Mouse (Mus musculus) cerebellum, postnatal 14 days (tissue): ENCODE data around the gene Os9.
"Not testable (repeated sequence)": the region's sequence is repeated elsewhere in the genome, so short reads cannot be mapped to it uniquely, and the experiment has no call there.

Source experiments
- DNase-seq, 2 experiments: peaks; one replicate each; pipeline ENCODE4 v3.0.0; 2021; ENCODE audit warnings: mixed read lengths in 2 of 2

Os9 gene

DNA sequence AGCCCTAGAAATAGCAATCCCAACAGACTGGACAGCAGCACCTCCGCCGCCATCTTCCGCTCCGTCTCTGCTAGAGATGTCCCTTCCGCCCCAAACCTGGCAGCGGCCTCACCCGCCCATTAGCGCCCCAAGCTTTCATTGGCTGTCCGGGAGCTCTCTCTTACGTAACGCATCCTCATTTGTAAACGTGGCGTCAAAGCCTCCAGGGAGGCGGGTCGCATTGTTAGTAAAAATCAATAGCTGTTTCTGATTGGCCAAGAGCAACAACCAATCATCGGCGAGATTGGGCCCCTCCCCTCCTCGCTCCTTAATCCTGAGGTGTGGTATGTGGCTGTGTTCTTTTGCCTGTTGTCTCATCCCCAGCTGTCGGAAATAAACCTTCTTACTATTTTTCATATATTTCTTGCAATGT is at the start of gene Os9:
Gene Os9, minus strand, starts transcription at position 66 of the 412 bp plus-strand sequence.
- peak; percentile 97 to 98 for DNase-seq

DNA sequence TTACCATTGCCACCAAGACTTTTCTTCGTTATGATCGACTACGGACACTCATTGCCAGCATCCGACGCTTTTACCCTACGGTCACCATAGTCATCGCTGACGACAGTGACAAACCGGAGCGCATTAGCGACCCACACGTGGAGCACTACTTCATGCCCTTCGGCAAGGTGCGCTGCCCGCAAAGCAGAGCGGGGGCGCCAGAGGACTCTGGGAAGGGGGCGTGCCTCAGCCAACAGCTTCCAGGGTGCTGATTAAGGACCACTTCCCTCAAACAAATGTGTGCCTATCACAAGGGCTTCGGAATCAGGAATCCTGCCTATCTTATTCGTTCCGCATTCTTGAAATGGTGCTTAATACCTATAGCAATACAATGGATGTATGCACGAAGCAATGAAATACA is 49.1 kb upstream of the Os9 start:
- DNase-seq, result peak; percentile 54 to 62

DNA sequence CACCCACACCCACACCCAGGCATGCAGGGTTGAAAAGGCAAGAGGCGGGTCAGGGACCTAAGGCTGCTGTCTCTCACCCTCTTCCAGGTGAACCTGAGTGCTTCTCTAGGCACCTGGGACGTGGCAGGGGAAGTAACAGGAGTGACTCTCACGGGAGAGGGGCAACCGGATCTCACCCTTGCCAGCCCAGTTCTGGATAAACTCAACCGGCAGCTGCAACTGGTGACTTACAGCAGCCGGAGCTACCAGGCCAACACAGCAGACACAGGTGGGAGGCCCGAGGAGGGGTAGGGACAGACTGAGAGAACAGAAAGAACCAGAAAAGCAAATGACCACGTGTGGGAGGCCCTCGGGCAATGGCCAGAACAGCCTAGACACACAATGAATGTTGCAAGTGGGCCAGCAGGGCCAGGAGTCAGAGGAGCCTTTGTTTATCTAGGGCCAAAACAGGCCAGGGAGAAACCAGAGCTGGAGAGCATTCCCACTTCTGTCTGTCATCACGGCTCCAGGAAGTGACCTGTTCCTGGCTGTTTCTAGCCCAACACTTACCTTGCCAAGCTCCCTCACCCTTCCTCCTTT is 46.8 kb upstream of the Os9 start:
- peak in 1 of 2 experiments; percentile 23 for DNase-seq

DNA sequence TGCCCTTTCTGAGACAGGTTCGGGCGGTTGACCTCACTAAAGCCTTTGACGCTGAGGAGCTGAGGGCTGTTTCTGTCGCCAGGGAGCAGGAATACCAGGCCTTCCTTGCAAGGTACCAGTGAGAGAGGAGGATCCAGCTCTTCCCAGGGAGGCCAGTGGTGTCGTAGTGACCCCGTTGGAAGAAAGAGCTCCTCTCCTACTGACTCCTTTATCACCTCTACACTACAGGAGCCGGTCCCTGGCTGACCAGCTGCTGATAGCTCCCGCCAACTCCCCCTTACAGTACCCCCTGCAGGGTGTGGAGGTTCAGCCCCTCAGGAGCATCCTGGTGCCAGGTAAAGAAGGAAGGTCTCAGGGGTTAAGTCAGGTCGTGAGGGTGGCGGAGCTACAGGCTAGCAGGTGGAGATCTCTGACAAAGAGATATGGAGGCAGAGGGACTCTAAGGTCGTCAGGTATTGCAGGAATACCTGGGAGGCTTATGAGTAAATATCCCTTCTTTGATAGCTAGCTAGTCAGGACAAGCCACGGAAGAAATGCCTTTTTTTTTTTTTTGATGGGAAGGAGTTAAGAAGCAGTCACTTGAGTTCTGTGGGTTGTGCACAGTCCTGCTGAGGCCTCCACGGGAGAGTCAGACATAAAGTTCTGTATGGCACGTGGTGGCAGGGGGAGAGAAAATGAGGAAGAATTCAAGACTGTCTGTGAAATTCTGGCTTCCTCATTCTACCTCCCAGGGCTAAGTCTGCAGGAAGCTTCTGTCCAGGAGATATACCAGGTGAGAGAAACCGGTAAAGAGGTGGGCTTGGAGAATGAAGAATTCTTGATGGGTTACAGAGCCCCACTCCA is 46.1 kb upstream of the Os9 start:
- DNase-seq, result peak in 1 of 2 experiments; percentile 30

DNA sequence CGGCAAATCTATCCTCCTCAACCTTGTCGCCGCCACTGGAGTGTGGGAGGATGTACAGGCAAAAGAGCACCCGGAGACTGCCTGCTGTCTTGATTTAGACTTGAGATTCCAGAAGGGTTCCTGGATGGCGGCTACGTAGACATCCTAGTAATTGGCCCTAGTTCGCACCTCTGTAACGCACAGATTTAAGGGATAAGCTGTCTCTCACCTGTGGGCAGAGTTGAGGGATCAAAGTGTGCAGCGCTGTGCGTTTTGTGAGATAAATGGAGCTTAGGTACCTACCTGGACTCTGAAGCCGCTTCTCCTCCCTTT is 45.4 kb upstream of the Os9 start:
- DNase-seq, result no peak

DNA sequence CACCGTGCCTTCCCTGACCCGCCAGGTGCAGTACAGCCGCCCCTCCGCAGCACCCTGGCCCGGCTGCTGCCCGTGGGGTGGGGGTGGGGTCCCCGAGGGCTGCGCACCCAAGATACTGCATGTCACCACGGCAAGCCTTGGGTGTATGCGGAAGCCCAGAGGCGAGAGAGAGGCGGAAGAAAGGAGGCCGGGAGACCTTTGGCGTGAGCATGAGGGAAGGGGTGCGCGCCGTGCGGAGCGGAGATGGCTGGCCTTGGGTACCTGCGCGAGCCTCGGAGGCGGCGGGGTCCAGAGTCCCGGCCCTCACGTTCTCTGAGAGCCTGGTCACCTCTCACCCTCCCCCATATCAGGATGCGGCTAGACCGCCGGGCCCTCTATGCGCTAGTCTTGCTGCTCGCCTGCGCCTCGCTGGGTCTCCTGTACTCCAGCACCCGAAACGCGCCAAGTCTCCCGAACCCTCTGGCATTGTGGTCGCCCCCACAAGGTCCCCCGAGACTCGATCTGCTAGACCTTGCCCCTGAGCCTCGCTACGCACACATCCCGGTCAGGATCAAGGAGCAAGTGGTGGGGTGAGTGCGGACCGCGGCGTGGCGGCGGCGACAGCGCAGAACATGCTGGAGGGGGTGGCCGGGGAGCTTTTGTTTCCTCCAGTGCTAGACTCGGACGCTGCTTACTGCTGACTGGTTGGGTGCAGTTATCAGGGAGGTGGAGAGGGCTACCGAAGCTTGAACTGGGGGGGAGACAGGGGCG is 44.9 kb upstream of the Os9 start:
- peak; percentile 69 to 73 for DNase-seq

DNA sequence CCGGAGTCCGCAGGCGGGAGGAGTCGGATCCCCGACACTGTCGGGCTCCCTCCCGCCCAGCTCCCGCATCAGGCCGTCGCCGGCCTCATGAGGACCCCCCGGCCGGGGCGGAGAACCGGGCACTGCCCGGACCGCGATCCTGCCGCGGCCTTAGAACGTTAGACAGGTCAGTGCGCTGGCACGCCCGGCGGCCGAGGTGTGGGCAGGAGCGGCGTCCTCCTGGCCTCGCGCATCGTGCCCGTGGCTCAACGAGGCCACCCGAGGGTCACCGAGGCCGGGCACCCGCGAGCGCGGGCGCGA is 44.4 kb upstream of the Os9 start:
- DNase-seq, result no peak

DNA sequence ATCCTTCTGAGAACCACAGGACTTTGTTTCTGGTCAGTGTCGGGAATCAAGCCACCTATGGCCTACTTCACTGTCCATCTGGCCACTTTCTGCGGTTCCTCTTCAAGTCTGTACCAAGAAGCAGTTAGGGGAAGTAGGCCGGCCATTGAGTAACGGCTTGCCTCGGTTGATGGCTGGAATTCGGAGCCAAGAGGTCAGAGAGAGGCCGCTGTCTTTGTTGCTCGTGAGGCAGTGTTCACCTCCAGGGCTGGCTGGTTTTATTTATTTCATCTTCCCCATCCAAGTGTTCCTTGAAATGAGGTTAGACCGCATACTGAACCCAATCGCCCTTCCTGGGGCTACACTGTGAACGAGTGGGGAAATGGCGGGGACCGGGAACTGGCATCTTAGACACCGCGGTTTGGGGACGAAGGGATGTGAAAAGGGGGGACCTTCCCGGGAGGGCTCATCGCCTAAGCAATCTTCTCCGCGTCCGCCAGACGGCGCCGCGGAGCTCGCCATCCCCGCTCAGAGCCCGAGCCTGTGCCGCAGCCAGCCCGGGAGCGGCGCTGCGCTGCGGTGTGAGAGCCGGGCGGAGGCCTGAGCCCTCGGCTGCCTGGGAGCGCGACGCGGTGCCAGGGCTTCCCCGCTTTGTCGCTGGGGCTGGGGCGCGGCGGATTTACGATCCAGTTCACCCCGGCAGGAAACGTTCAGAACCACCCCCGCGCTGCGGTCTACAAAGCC is 43.9 kb upstream of the Os9 start, which contains the start of gene B4galnt1:
Gene B4galnt1, plus strand, starts transcription at position 595 of the 723 bp plus-strand sequence.
- DNase-seq, result peak; percentile 86 to 91

DNA sequence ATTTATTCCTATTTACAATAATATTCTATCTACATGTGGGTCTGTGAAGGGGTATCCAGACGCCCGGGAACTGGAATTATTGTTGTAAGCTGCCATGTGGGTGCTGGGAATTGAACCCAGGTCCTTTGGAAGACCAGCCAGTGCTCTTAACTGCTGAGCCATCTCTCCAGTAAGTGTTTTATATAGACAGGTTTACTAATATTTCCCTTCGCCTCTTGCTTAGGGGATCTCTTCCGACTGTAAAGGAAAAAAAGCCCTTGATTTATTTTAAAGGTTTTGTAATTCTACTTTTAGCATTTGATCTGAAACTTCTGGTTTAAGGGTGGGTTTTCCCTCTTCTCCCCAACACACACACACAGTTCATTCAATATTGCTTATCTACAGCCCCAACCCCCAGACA is 43.3 kb upstream of the Os9 start:
- no peak for DNase-seq

DNA sequence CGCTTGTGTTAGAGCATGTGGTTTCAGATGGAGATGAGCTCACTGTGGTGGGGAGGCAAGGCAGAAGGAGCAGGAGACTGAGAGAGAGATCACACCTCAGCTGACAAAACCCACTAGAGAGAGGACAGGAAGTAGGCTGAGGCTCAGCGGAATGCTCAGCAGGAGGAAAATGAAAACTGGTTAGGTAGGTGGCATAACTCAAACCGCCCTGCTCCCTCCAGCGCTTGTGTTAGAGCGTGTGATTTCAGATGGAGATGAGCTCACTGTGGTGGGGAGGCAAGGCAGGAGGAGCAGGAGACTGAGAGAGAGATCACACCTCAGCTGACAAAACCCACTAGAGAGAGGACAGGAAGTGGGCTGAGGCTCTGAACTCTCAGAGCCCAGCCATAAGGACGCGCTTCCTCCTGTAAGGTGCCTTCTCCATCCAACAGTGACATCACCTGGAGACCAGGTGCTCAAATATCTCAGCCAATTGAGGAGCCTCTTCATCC is 41.9 kb upstream of the Os9 start:
- DNase-seq, result not testable (repeated sequence)

DNA sequence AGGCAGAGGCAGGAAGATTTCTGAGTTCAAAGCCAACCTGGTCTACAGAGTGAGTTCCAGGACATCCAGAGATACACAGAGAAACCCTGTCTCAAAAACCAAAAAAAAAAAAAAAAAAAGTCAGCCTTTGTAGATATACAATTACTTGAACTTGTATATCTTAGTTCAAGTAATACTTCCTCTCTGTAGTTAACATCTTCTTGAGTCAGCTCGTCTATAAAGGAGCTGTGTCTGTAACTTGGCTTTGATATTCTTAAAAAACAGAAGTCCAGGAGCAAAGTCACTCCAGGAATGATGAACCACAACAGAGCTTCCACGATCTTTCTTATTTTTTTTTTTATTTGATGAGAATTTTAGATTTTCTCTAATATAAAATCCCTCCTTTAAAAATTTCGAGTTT is 39.8 kb upstream of the Os9 start:
- no peak for DNase-seq

DNA sequence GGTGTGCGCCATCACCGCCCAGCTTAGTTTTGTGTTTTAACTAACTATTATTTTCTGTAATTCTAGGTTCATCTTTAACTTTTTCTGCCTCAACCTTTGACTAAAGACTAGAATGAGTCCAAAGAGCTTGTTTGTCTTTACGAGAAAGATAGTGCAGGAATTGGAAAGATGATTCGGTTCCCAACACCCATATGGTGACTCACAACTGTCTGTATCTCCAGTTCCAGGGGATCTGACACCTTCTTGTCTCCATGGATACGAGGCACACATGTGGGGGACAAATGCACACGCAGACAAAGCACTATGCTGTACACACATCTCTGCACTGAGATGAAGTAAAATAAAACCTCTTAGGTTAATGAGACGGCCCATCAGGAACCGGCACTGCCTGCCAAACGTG is 39.1 kb upstream of the Os9 start:
- DNase-seq, result no peak

DNA sequence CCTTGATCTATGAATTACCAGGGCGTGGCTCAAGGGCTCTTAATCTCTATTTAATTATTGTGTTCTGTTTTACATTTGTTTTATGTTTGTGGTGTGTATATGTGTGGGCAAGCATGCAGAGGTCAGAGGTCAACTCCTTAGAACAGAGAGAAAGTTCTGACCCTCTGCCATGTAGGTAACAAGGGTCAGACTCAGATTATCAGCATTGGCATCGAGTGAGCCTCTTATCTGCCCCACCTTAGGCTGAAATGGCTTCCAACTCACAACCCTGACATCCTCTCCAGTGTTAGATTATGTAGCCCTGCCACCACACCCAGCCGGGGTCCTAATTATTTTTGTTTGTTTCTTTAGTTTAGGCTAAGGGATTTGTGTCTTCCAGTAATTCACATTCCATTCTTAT is 37.5 kb upstream of the Os9 start:
- no peak for DNase-seq

DNA sequence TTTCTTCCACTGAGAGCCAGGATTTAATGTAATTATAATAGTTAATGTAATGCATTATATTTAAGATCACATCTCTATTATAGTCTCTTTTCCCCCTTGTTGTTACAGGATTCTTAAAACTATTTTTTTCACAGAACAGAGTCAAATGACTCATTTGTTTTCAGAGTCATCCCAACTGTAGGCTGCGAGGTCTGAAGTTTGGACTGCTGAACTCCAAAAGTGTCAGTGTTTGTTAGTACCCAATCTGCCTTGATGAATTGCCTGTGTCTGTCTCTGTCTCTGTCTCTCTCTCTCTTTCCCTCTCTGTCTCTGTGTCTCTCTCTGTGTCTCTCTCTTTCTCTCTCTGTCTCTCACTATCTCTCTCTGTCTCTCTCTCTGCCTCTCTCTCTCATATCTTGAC is 35.6 kb upstream of the Os9 start:
- DNase-seq, result no peak

DNA sequence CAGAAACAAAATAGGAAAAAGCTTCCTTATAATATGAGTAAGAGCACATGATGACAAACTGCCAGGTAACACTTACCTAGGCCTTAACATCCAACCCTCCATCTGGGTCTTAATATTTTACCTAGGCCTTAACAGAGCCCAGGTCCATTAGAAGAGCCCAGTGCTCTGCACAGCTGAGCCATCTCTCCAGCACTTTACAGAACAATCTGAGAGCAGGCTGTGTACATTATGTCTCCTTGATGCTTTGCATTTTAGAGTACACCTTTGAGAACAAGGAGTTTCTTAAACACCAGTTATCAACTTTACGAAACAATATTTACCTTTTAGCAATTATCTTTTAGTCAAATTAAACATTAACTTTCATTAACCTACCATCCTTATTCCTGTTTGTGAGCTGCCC is 35.2 kb upstream of the Os9 start:
- no peak for DNase-seq

DNA sequence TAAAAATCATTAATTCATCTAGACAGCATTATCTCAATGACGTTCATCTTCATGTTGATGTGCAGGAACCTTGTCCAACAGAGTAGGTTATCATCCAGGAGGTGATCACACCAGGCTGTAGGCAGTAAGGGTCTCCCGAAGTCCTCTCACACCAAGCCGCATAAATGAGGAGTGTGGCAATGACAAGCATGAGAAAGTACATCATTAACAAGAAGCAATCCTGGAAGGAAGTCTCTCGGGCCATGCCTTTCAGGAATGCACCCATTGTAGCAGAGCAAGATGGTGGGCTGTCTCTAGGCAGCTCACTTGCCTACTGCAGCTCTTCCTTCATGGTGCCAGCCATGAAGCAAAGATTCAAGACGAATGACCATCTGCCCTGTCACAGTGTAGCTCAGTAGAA is 33.7 kb upstream of the Os9 start:
- no peak for DNase-seq

DNA sequence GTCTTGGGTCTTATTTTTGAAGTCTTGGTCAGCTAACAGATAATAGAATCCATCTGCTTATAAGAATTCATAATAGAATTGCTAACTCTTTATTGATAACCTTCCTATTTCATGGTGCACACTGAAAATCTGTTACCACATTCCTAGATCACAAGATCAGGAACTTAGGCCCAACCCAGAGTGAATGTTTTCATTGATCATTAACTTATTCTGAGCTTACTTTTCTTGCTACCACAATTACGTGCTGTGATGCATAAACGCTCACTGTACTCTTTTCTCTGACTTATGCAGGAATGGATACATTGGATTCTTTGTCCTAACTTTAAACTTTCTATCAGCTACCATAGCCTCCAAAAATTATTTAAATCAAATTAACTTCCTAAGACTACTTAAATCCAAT is 33.3 kb upstream of the Os9 start:
- DNase-seq, result no peak

DNA sequence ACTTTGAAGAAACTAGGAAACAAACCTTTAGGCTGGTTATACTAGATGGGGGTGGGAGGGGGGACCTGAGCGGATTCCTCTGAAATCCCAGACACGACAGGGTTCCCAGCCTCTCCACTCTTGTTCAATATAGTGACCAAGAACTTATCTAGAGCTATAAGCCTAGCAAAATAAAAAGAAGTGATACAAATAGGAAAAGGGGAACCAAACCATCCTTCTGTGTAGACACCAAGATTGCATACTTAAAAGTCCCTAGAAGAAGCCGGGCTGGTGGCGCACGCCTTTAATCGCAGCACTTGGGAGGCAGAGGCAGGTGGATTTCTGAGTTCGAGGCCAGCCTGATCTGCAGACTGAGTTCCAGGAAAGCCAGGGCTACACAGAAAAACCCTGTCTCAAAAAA is 32.4 kb upstream of the Os9 start:
- DNase-seq, result no peak

DNA sequence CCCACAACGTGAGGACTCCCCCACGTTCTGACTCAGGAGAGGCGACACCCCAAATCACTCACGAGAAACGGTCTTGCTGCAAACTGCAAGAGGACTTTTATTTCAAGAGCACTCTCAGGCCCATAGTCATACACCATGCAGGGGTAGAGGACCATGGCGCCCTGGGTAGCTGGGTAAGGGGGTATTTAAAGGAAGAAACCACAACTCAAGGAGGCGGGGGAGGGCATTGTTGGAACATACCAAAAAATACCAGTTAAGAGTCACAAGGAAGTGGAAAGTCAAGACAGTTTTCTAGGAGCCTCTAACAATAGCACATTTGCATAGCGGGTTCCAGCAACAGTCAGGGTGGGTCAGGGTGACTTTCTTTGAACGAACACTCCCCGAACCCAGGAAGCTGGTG is 31.6 kb upstream of the Os9 start:
- not testable (repeated sequence) for DNase-seq

DNA sequence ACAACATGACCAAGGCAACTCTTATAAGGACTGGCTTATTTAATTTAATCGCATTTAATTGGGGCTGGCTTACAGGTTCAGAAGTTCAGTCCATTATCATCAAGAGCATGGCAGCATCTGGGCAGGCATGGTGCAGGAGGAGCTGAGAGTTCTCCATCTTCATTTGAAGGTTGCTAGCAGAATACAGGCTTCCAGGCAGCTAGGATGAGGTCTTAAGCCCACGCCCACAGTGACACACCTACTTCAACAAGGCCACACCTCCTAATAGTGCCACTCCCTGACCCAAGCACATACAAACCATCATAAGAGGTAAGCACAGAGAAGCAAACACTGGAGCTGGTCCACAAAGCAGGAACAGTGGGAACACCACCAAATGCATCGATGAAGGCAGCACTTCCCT is 30.3 kb upstream of the Os9 start:
- not testable (repeated sequence) for DNase-seq

DNA sequence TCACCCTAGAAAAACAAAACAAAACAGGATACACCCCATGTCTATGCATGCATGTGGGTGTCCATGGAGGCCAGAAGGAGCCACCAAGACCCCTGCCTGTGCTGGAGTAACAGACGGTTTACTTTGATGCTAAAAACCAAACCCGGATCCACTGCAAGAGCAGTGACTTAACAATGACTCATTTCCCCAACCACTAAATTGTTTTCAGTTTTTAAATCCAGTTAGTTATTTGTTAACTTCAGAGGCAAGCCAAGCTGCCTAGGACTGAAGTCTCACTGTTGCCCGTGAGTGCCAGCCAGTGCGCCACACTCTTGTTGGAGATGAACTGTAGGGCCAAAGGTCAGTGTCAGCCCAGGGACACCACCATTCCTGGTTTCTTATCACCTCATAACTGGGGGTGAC is 29.5 kb upstream of the Os9 start:
- no peak for DNase-seq

DNA sequence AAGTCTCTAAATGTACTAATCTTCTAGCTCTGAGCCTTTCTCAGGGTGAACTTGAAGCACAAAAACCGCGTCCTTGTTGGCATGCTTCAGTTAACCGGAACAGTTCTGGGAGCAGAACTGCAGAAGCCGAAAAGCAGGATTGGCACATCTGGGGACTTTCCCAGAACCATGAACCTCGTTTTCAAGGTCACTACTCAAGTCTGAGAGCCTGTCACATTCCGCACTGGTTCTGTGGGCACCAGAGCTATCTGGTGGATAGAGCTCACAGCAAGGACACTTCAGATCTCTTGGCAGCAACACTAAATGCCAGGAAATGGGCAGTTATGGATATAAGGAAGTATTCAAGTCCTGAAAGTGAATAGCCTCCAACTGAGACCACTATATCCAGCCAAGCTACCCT is 26.2 kb upstream of the Os9 start:
- no peak for DNase-seq

DNA sequence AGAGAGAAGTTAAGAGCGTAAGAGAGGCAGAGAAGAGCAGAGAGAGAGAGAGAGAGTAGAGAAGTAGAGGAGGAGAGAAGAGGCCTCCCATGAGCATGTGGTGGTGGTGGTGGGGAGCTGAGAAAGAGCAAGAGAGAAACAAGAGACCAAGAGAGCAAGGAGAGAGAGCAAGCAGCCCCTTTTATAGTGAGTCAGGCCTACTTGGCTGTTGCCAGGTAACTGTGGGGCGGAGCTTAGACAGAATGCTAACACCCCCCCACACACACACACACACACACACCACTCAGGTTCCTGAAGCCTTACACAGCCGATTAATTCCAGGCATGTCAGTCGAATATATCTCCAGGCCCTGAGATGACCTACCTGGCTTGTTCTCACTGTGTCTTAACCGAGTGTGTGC is 24.4 kb upstream of the Os9 start:
- no peak for DNase-seq
